Mouse (Mus musculus) embryonic facial prominence, embryonic 14.5 days (tissue): Measurements from ENCODE around the gene Capg. TPM values are rescaled to one million over a fixed set of nuclear protein-coding genes. Genes with fewer than 3 reads are reported as not detected.

ENCODE experiments used
- ATAC-seq: fragments of 200-750 bp; cut with Nextera tagmentation; 2 replicates; pipeline ENCODE4 v1.8.0; 2017; ENCODE audit warnings: low read depth, moderate number of reproducible peaks, moderate TSS enrichment
- DNase-seq: peaks from one replicate; pipeline ENCODE4 v3.0.0-alpha.2; 2015; ENCODE audit warnings: low spot score
- H3K27ac ChIP-seq: fragments of 300-500 bp; sonication (generic); replicated peaks from 2 replicates; pipeline ENCODE4 v1.5.1; 2014; ENCODE audit warnings: low read depth, mild to moderate bottlenecking, low read length, moderate library complexity
- H3K27me3 ChIP-seq: fragments of 300-500 bp; sonication (generic); replicated peaks from 2 replicates; pipeline ENCODE4 v1.6.1; 2014; ENCODE audit warnings: low read length; ENCODE audit not compliant: control insufficient read depth, insufficient read depth
- H3K36me3 ChIP-seq: fragments of 300-500 bp; sonication (generic); 2 replicates; pipeline ENCODE4 v1.6.1; 2014; ENCODE audit warnings: low read length, mixed read lengths; ENCODE audit not compliant: control insufficient read depth, insufficient read depth
- H3K4me1 ChIP-seq: fragments of 300-500 bp; sonication (generic); 2 replicates; pipeline ENCODE4 v1.6.1; 2014; ENCODE audit warnings: antibody characterized with exemption, low read length; ENCODE audit not compliant: control insufficient read depth, insufficient read depth
- H3K4me2 ChIP-seq: fragments of 300-500 bp; sonication (generic); 2 replicates; pipeline ENCODE4 v1.6.1; 2014; ENCODE audit warnings: low read depth, mild to moderate bottlenecking, low read length, moderate library complexity, mixed read lengths
- H3K4me3 ChIP-seq: fragments of 300-500 bp; sonication (generic); 2 replicates; pipeline ENCODE4 v1.5.1; 2014; ENCODE audit warnings: low read depth, mild to moderate bottlenecking, low read length
- H3K9ac ChIP-seq: fragments of 300-500 bp; sonication (generic); 2 replicates; pipeline ENCODE4 v1.6.1; 2014; ENCODE audit warnings: low read depth, mild to moderate bottlenecking, low read length, moderate library complexity, mixed read lengths
- H3K9me3 ChIP-seq: fragments of 300-500 bp; sonication (generic); 2 replicates; pipeline ENCODE4 v1.6.1; 2016; ENCODE audit warnings: low read length; ENCODE audit not compliant: control insufficient read depth
- WGBS: fragments of 180-500 bp; shearing (Covaris S2); extraction: QIAGEN DNeasy Blood & Tissue Kit; methylation state at CpG from one replicate; pipeline ENCODE4 v1.1.7; 2014; 5-methylcytosine and 5-hydroxymethylcytosine counted together
- polyA plus RNA-seq: library from polyadenylated mRNA; unstranded; fragments of >200 nt; fragmentation: Nextera tagmentation; extraction: Ambion mirVana; gene quantifications from 2 replicates; pipeline ENCODE4 v1.2.1, GENCODE M21; 2014

Capg gene
- polyA plus RNA-seq, 1 experiment from 2014 or later = 75.9 TPM

DNA sequence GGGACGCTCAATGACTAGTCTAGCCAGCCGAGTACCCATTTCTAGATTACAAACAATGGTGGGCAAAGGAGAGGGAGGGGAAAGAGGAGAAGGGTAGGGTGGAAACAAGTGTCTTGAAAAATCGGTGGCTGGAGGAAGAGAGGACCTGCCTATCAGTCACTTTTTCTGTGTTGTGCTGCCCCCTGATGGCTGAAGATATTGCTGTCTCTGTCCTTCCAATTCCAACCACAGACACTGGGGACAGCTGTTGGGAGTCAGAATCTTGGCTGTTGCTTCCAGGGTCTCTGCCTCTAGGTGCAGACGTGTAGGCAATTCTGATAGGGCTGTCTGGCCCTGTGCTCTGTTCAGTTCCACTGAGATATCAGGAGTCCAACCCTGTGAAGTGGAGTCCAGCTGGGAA is 21.9 kb downstream of the Capg start:
- no peak overlapping the region for H3K4me3 ChIP-seq
- no peak overlapping the region for H3K4me2 ChIP-seq
- no peaks in the 10 kb centered on the region for H3K27me3 ChIP-seq
- H3K9me3 ChIP-seq = no peaks in the 10 kb centered on the region
- ATAC-seq (peak; percentile 87), DNase-seq (peak; percentile 90)
- H3K4me1 ChIP-seq = no peaks in the 10 kb centered on the region
- 2% methylated on average over 4 of the region's 4 CpGs for WGBS
- H3K27ac ChIP-seq = no peak overlapping the region
- H3K9ac ChIP-seq = no peak overlapping the region
- H3K36me3 ChIP-seq = no peaks in the 10 kb centered on the region

DNA sequence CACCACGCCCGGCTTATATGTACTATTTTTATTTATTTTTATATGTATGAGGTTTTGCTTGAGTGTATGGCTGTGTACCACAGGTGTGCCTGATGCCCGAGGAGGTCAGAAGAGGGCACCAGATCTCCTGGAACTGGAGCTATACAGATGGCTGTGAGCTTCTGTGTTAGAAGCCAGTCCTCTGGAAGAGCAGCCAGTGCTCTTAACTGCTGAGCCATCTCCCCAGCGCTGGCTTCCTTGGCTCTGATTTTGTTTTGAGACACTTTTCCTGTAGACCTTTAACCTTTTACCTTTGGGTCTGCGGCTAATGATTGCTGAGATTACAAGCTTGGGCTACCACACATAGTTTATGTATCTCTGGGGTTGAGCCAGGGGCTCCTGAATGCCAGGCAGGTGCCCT is 23.3 kb downstream of the Capg start:
- 80% methylated on average over 5 of the region's 5 CpGs for WGBS
- 0 out of 2 replicates have a peak, but pooled peaks cover 3% of the 10 kb centered on the region for H3K36me3 ChIP-seq

DNA sequence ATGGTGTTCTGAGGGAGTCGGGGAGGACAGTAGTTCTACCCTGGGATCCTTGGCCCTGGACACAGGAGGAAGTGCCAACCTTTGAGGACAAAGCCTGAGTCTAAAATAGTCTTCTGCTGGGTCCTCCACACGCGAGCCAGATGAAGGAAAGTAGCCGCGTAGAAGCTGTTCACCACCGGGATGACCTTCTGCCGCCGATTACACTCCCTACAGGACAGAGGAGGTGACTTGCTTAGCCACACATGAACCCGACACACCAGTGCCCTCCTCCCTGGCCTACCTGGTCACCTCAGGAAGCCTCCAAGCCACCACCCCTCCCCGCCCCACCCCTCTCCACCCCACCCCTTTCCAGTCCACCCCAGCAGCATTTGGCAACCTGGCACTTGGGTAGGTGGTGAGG is 24.5 kb downstream of the Capg start:
- Histone ChIP-seq H3K36me3 (0 out of 2 replicates have a peak, but pooled peaks cover 6% of the 10 kb centered on the region), H3K4me1 (no peaks in the 10 kb centered on the region), H3K27ac (no peak overlapping the region), H3K27me3 (no peaks in the 10 kb centered on the region), H3K4me3 (no peak overlapping the region), H3K9me3 (no peaks in the 10 kb centered on the region), H3K9ac (no peak overlapping the region), H3K4me2 (no peak overlapping the region)
- ATAC-seq (no peak), DNase-seq (no peak)
- 90% methylated on average over 10 of the region's 10 CpGs for WGBS

More for the DNA sequence above, 23.3 kb downstream of the Capg start:
- H3K9me3 ChIP-seq = no peaks in the 10 kb centered on the region
- no peak overlapping the region for H3K4me3 ChIP-seq
- no peak overlapping the region for H3K27ac ChIP-seq
- no peak for ATAC-seq
- H3K9ac ChIP-seq = no peak overlapping the region
- no peaks in the 10 kb centered on the region for H3K4me1 ChIP-seq
- DNase-seq = no peak
- H3K27me3 ChIP-seq = no peaks in the 10 kb centered on the region
- no peak overlapping the region for H3K4me2 ChIP-seq

DNA sequence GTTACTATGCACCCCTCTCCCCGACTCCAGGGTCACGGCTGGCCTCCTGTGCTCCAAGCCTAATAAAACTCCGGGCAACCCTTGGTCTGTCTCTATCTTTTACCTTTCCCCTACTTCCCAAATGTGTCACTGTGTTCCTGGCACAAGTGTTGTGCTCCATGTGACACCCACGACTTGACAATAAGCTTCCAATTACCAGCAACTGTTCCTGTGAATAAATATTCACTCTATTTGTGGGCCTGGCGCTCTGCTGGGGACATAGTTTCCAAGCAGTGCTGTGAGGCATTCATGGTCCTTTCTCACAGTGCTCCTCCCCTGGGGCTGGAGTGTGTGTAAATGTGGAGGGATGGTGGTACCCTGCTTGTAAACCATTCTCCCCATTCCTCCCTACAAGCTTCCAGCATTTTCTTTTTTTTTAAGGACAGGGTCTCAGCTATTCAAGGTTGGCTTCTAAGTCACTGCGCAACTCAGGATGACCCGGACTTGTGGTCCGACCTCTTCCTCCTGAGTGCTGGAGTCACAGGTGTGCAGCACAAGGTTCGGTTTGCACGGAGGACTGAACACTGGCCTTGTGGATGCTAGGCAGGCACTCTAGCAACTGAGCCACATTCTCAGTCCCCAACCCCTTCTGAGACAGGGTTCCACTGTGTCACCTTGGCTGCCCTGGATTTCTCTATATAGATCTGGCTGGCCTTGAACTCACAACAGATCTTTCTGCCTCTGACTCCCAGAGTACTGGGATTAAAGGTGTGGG is 26.6 kb downstream of the Capg start:
- 88% methylated on average over 10 of the region's 10 CpGs for WGBS
- no peak overlapping the region for H3K4me2 ChIP-seq
- no peaks in the 10 kb centered on the region for H3K27me3 ChIP-seq
- no peaks in the 10 kb centered on the region for H3K4me1 ChIP-seq
- no peak overlapping the region for H3K4me3 ChIP-seq
- ATAC-seq = no peak
- H3K27ac ChIP-seq = no peak overlapping the region
- H3K36me3 ChIP-seq = 0 out of 2 replicates have a peak, but pooled peaks cover 14% of the 10 kb centered on the region
- H3K9me3 ChIP-seq = no peaks in the 10 kb centered on the region
- no peak for DNase-seq
- no peak overlapping the region for H3K9ac ChIP-seq

DNA sequence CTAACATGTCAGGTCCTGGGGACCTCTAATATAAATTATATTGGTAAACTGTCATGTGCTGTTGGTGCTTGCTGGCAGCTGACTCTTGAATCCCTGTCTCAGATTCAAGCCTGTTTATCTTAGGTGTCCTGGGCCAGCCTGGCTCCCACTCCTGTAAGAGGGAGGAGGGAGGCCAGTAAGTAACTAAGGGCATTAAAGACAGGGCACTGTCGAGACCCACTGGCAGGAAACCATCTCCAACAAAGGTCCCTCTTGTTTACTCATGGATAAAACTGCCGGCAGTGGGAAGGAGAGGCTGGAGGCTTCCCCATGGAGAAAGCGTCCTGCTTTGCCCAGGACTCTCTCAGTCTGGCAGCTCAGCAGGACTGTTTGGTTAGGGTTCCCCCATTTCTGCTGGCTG is 27.6 kb downstream of the Capg start:
- no peak overlapping the region for H3K27ac ChIP-seq
- H3K4me2 ChIP-seq = no peak overlapping the region
- WGBS = 34% methylated on average over 3 of the region's 3 CpGs
- H3K4me3 ChIP-seq = no peak overlapping the region
- DNase-seq (no peak), ATAC-seq (no peak)
- 0 out of 2 replicates have a peak, but pooled peaks cover 19% of the 10 kb centered on the region for H3K36me3 ChIP-seq
- no peaks in the 10 kb centered on the region for H3K9me3 ChIP-seq
- no peak overlapping the region for H3K9ac ChIP-seq
- H3K27me3 ChIP-seq = no peaks in the 10 kb centered on the region
- no peaks in the 10 kb centered on the region for H3K4me1 ChIP-seq

DNA sequence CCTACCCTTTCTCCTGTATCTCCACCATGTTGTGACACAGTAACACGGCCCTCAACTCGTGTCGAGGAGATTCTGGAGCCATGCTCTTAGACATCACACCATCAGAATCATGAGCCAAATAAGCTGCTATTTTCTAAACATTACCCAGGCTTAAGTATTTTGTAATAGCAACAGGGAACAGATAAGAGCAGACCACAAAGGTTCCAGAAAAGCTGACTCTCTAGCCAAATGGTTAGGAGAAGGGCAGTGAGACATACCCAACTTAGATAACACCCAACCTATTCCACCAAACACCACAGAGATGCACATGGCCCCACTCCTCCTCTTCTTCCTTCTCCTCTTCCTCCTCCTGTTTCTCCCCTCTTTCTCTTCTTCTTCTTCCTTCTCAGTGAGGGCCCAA is 31.9 kb downstream of the Capg start:
- Histone ChIP-seq H3K36me3 (0 out of 2 replicates have a peak, but pooled peaks cover 44% of the 10 kb centered on the region), H3K4me3 (no peak overlapping the region), H3K9ac (no peak overlapping the region), H3K4me1 (no peaks in the 10 kb centered on the region), H3K27me3 (no peaks in the 10 kb centered on the region), H3K4me2 (no peak overlapping the region), H3K27ac (no peak overlapping the region), H3K9me3 (no peaks in the 10 kb centered on the region)
- 86% methylated on average over 3 of the region's 3 CpGs for WGBS
- DNase-seq = no peak
- ATAC-seq = no peak

DNA sequence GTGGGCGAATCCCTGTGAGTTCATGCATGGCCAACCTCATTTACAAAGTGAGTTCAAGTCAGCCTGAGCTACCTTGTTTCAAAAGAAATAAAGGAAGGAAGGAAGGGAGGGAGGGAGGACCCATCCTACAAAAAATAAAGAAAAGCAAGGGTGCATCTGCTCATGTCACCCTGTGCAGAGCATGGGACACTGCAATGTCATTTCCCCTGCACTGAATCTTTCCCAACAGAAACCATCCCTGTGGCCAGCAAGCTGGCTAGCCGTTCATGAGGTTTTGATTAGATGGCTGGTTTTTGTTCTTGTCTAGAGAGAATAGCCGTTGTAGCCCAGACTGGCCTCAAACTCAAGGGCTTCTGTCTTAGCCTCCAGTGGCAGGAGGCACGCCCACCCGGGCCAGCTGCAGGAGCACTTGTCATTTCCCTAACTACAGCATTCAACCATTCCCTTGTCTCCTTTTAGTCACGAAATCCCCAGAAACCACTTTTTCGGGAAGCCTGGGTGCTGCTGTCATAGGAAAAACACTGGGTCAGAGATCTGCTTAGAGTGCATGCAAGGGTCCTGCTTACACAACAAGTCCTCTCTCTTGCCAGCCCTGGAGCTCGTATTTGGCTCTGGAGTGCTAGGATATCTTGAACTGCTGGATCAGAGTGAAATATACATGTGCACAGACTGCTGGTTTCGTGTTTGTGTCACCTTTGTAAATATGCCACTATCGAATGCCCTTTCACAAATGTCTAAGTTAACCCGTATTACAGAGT is 37.6 kb downstream of the Capg start:
- Histone ChIP-seq H3K4me3 (no peak overlapping the region), H3K27ac (no peak overlapping the region), H3K9ac (no peak overlapping the region), H3K36me3 (peaks cover 36% of the 10 kb centered on the region; the same call in 1 of the 2 replicates), H3K4me2 (no peak overlapping the region), H3K9me3 (no peaks in the 10 kb centered on the region), H3K4me1 (no peaks in the 10 kb centered on the region), H3K27me3 (no peaks in the 10 kb centered on the region)
- WGBS = 71% methylated on average over 11 of the region's 11 CpGs
- ATAC-seq = no peak
- DNase-seq = no peak

DNA sequence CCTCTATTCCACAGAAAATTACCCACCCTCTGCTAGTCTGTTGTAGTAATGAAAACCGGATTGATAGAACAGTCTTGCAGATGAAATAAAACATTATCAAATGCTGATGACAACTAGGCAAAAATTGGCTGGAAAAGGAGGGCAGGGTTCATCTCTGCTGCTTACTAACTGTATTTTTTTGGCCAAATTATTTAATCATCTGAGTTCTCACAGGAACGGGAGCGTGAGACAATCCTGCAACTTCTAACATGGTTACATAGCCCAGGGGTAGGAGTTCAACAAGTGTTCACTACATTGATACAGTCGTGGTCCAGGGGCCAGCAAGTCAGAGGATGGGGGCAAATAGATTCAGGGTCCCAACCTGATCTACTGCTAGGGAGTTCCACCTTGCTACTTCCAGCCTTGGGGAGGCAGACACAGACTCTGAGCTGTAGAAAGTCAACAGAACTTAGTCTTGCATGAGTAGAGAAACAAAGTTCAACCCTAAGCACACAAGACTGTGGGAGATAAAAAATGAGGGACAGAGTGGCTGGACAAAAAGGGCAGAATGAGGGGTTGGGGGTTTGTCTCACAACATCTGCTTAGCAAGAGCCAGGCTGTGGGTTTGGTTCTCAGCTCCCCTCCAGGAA is 39.1 kb downstream of the Capg start:
- Histone ChIP-seq H3K27ac (no peak overlapping the region), H3K4me3 (no peak overlapping the region), H3K9me3 (no peaks in the 10 kb centered on the region), H3K4me2 (no peak overlapping the region), H3K9ac (no peak overlapping the region), H3K36me3 (peaks cover 34% of the 10 kb centered on the region), H3K27me3 (no peaks in the 10 kb centered on the region), H3K4me1 (no peaks in the 10 kb centered on the region)
- ATAC-seq = no peak
- DNase-seq = no peak
- WGBS = 81% methylated on average over 4 of the region's 4 CpGs
